Mouse (Mus musculus) liver, embryonic 14.5 days (tissue): ENCODE data around the gene Smyd3. TPM values are rescaled to one million over a fixed set of nuclear protein-coding genes. Genes with fewer than 3 reads are reported as not detected.

Source experiments
- ATAC-seq: fragments of 200-750 bp; cut with Nextera tagmentation; 2 replicates; pipeline ENCODE4 v1.8.0; 2017; ENCODE audit warnings: moderate number of reproducible peaks, mild to moderate bottlenecking, moderate library complexity; ENCODE audit not compliant: insufficient read depth
- DNase-seq, 3 experiments: peaks; one replicate each; pipeline ENCODE4 v3.0.0-alpha.2; 2012 to 2013; ENCODE audit warnings: low read depth in 3 of 3, low spot score in 3 of 3
- H3K27ac ChIP-seq: fragments of 300-500 bp; sonication (generic); 2 replicates; pipeline ENCODE4 v1.5.1; 2014; ENCODE audit warnings: moderate library complexity, mild to moderate bottlenecking, control low read depth, inconsistent platforms
- H3K27me3 ChIP-seq: fragments of 300-500 bp; sonication (generic); 2 replicates; pipeline ENCODE4 v1.6.1; 2014; ENCODE audit warnings: mild to moderate bottlenecking, low read length, moderate library complexity; ENCODE audit not compliant: control insufficient read depth, insufficient read depth
- H3K36me3 ChIP-seq: fragments of 300-500 bp; sonication (generic); replicated peaks from 2 replicates; pipeline ENCODE4 v1.6.1; 2014; ENCODE audit warnings: low read depth; ENCODE audit not compliant: control insufficient read depth, insufficient read depth
- H3K4me1 ChIP-seq, 2 experiments: fragments of 200-500 bp in 1 of 2; fragments of 300-500 bp in 1 of 2; sonication (generic) in 1 of 2; replicated peaks; 2 replicates each; pipeline ENCODE4 v1.6.1; 2012 to 2014; ENCODE audit warnings: antibody characterized with exemption in 1 of 2, inconsistent platforms in 1 of 2, low read length in 1 of 2; ENCODE audit not compliant: control insufficient read depth in 2 of 2, insufficient read depth in 2 of 2
- H3K4me2 ChIP-seq: fragments of 300-500 bp; sonication (generic); 2 replicates; pipeline ENCODE4 v1.6.1; 2014; ENCODE audit warnings: low read depth, mild to moderate bottlenecking, control low read depth, moderate library complexity
- H3K4me3 ChIP-seq, 2 experiments: fragments of 200-500 bp in 1 of 2; fragments of 300-500 bp in 1 of 2; sonication (generic) in 1 of 2; 2 replicates each; pipeline ENCODE4 v1.5.1; 2012 to 2014; ENCODE audit warnings: low read depth in 2 of 2, low read length in 2 of 2, mild to moderate bottlenecking in 2 of 2, control low read depth in 1 of 2, inconsistent platforms in 1 of 2, moderate library complexity in 1 of 2; ENCODE audit not compliant: insufficient read depth in 1 of 2
- H3K9ac ChIP-seq: fragments of 300-500 bp; sonication (generic); replicated peaks from 2 replicates; pipeline ENCODE4 v1.6.1; 2014; ENCODE audit warnings: mild to moderate bottlenecking, control low read depth, moderate library complexity
- H3K9me3 ChIP-seq: fragments of 300-500 bp; sonication (generic); 2 replicates; pipeline ENCODE4 v1.6.1; 2016; ENCODE audit warnings: low read length, mixed read lengths; ENCODE audit not compliant: control insufficient read depth
- CTCF ChIP-seq: IDR thresholded peaks from 2 replicates; pipeline ENCODE4 v1.5.1; 2016; ENCODE audit warnings: antibody characterized with exemption, low read depth, control low read depth
- EP300 ChIP-seq: IDR thresholded peaks from 2 replicates; pipeline ENCODE4 v1.6.1; 2016; ENCODE audit warnings: antibody characterized with exemption, low read depth
- WGBS: fragments of 180-500 bp; shearing (Covaris S2); extraction: QIAGEN DNeasy Blood & Tissue Kit; methylation state at CpG from one replicate; pipeline ENCODE4 v1.1.7; 2014; ENCODE audit not compliant: insufficient replicate concordance; 5-methylcytosine and 5-hydroxymethylcytosine counted together
- polyA plus RNA-seq, 2 experiments: library from polyadenylated mRNA; depleted of rRNA in 1 of 2; stranded (reverse) in 1 of 2; unstranded in 1 of 2; fragments of >200 nt; fragmentation: Nextera tagmentation in 1 of 2; extraction: Ambion mirVana in 1 of 2; gene quantifications; 2 replicates each; pipeline versions ENCODE4 v1.2.1 to v1.2.3; 2012 to 2014

Gene Smyd3
- polyA plus RNA-seq, 2 experiments, result 2.6 to 6.6 TPM

- Histone ChIP-seq H3K9me3 (0 out of 2 replicates have a peak, but pooled peaks cover 3% of the 10 kb centered on the region), H3K4me3 (no peak overlapping the region), H3K4me2 (no peak overlapping the region), H3K9ac (no peak overlapping the region), H3K4me1 (no peaks in the 10 kb centered on the region), H3K27me3 (no peaks in the 10 kb centered on the region), H3K27ac (no peak overlapping the region), H3K36me3 (no peaks in the 10 kb centered on the region)
- DNase-seq (no peak), ATAC-seq (no peak)
- WGBS, result 57% methylated on average over 4 of the region's 4 CpGs
- no peak for TF ChIP-seq EP300
- TF ChIP-seq CTCF, result no peak
These were observed 244.9 kb downstream of the Smyd3 start for GRCm38 (mm10) chr1:179272926-179273325.

DNA sequence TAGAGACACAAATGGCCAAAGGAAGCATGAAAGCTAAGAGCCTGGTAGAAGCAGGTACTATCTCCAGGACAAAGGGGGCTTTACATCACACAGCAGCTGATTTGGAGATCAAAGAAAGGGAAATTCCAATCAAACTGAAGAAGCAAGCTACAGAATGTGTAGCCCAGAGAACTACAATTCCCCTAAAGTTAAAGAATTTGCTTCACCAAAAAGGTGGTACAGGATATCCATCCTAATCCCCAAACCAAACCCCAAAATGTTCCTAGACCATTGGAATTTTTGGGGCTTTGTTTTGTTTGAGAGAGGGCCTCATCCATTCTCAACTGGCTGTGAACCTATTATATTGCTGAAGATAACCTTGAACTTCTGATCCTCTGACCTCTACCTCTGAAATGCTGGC is 245.5 kb downstream of the Smyd3 start:
- no peak overlapping the region for H3K27ac ChIP-seq

DNA sequence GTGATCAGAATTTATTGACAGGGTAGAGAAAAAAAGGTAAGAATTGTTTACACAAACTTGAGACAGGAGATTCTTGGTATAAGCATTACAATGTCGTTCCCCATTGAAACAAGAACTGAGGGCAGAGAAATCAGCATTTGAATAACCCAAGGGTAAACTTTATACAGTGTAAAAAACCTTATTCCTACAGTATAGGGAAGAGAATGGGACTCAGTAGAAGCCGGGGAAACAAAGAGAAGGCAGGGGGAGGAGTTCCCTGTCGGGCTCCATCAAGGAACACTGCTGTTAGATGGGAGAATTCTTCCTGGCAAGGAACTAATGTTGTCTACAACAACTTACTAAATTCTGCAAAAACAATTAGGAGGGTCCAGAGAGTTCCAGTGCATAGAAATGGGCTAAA is 250.9 kb downstream of the Smyd3 start:
- Histone ChIP-seq H3K4me2 (no peak overlapping the region), H3K36me3 (no peaks in the 10 kb centered on the region), H3K9ac (no peak overlapping the region), H3K27me3 (no peaks in the 10 kb centered on the region), H3K27ac (no peak overlapping the region), H3K9me3 (0 out of 2 replicates have a peak, but pooled peaks cover 3% of the 10 kb centered on the region), H3K4me1 (no peaks in the 10 kb centered on the region), H3K4me3 (no peak overlapping the region)
- no peak for ATAC-seq
- WGBS, result 65% methylated on average over 3 of the region's 3 CpGs
- no peak for DNase-seq
- no peak for TF ChIP-seq CTCF
- TF ChIP-seq EP300, result no peak

More for the DNA sequence above, 245.5 kb downstream of the Smyd3 start:
- TF ChIP-seq CTCF (no peak), EP300 (no peak)
- ATAC-seq, result no peak
- Histone ChIP-seq H3K4me2 (no peak overlapping the region), H3K9me3 (0 out of 2 replicates have a peak, but pooled peaks cover 3% of the 10 kb centered on the region), H3K27me3 (no peaks in the 10 kb centered on the region), H3K9ac (no peak overlapping the region), H3K4me3 (no peak overlapping the region), H3K4me1 (no peaks in the 10 kb centered on the region), H3K36me3 (no peaks in the 10 kb centered on the region)
- DNase-seq, result no peak

DNA sequence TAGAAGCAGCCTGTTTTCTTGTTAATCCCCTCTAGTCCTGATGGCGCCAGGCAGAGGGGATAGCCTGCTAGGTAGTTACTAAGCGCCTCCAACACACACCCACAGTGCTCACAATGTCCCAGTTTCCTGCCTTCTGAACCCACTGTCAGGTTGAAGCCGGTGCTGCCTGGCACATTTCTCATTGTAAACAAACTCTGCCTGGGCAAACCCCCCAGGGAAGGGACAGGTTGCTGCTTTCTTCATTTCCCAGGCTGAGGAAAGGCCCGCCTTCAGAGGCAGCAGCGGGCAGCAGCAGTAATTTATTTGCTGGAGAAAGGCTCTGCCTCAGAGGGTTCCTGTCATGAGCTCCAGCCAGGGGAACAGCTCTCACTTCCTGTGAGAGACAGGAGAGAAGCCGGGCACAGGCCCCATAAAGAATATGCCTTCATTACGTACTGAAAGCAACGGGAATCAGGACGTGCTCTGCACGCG is 256.3 kb downstream of the Smyd3 start:
- Histone ChIP-seq H3K4me2 (no peak overlapping the region), H3K9me3 (no peaks in the 10 kb centered on the region), H3K27ac (no peak overlapping the region), H3K4me1 (no peaks in the 10 kb centered on the region), H3K9ac (no peak overlapping the region), H3K36me3 (no peaks in the 10 kb centered on the region), H3K4me3 (no peak overlapping the region), H3K27me3 (no peaks in the 10 kb centered on the region)
- no peak for TF ChIP-seq EP300
- no peak for TF ChIP-seq CTCF
- DNase-seq, result no peak
- 51% methylated on average over 11 of the region's 11 CpGs for WGBS
- ATAC-seq, result no peak

GRCm38 (mm10) chr1:179255826-179256512 is 261.9 kb downstream of the Smyd3 start:
- DNase-seq (no peak), ATAC-seq (no peak)
- H3K4me2 ChIP-seq, result no peak overlapping the region
- no peaks in the 10 kb centered on the region for H3K4me1 ChIP-seq
- TF ChIP-seq EP300 (no peak), CTCF (no peak)
- H3K36me3 ChIP-seq, result no peaks in the 10 kb centered on the region
- H3K27ac ChIP-seq, result no peak overlapping the region
- H3K4me3 ChIP-seq, result no peak overlapping the region
- H3K9me3 ChIP-seq, result no peaks in the 10 kb centered on the region
- H3K9ac ChIP-seq, result no peak overlapping the region
- no peaks in the 10 kb centered on the region for H3K27me3 ChIP-seq
- 74% methylated on average over 11 of the region's 11 CpGs for WGBS
